Mouse (Mus musculus) limb, embryonic 11.5 days (tissue): ENCODE measurements around the gene Eya4. TPM values are rescaled to one million over a fixed set of nuclear protein-coding genes. Genes with fewer than 3 reads are reported as not detected.

ENCODE experiments used
- ATAC-seq: fragments of 200-750 bp; cut with Nextera tagmentation; 2 replicates; pipeline ENCODE4 v1.8.0; 2017; ENCODE audit warnings: low read depth; ENCODE audit not compliant: insufficient number of reproducible peaks, low FRiP score, low TSS enrichment
- DNase-seq: peaks from one replicate; pipeline ENCODE4 v3.0.0-alpha.2; 2015; ENCODE audit warnings: low spot score
- H3K27ac ChIP-seq: fragments of 300-500 bp; sonication (generic); replicated peaks from 2 replicates; pipeline ENCODE4 v1.5.1; 2014; ENCODE audit warnings: low read depth, mild to moderate bottlenecking, low read length
- H3K27me3 ChIP-seq: fragments of 300-500 bp; sonication (generic); 2 replicates; pipeline ENCODE4 v1.6.1; 2014; ENCODE audit warnings: mild to moderate bottlenecking, low read length, mixed read lengths; ENCODE audit not compliant: control insufficient read depth, insufficient read depth
- H3K36me3 ChIP-seq: fragments of 300-500 bp; sonication (generic); 2 replicates; pipeline ENCODE4 v1.6.1; 2014; ENCODE audit warnings: mild to moderate bottlenecking, low read length, moderate library complexity, mixed read lengths; ENCODE audit not compliant: control insufficient read depth, insufficient read depth
- H3K4me1 ChIP-seq: fragments of 300-500 bp; sonication (generic); 2 replicates; pipeline ENCODE4 v1.6.1; 2014; ENCODE audit warnings: low read length, mixed read lengths; ENCODE audit not compliant: control insufficient read depth, insufficient read depth
- H3K4me2 ChIP-seq: fragments of 300-500 bp; sonication (generic); 2 replicates; pipeline ENCODE4 v1.6.1; 2014; ENCODE audit warnings: low read depth, mild to moderate bottlenecking, moderate library complexity; ENCODE audit not compliant: severe bottlenecking
- H3K4me3 ChIP-seq: fragments of 300-500 bp; sonication (generic); 2 replicates; pipeline ENCODE4 v1.5.1; 2014; ENCODE audit warnings: low read depth, low read length
- H3K9ac ChIP-seq: fragments of 300-500 bp; sonication (generic); 2 replicates; pipeline ENCODE4 v1.6.1; 2014; ENCODE audit warnings: mild to moderate bottlenecking, low read length
- H3K9me3 ChIP-seq: fragments of 300-500 bp; sonication (generic); 2 replicates; pipeline ENCODE4 v1.6.1; 2016; ENCODE audit warnings: low read length; ENCODE audit not compliant: control insufficient read depth
- WGBS: fragments of 180-500 bp; shearing (Covaris S2); extraction: QIAGEN DNeasy Blood & Tissue Kit; methylation state at CpG from one replicate; pipeline ENCODE4 v1.1.7; 2014; 5-methylcytosine and 5-hydroxymethylcytosine counted together
- polyA plus RNA-seq: library from polyadenylated mRNA; unstranded; fragments of >200 nt; fragmentation: Nextera tagmentation; extraction: Ambion mirVana; gene quantifications from 2 replicates; pipeline ENCODE4 v1.2.1, GENCODE M21; 2014

Gene Eya4
- polyA plus RNA-seq, 1 experiment from 2014 or later, result 8.9 TPM

DNA sequence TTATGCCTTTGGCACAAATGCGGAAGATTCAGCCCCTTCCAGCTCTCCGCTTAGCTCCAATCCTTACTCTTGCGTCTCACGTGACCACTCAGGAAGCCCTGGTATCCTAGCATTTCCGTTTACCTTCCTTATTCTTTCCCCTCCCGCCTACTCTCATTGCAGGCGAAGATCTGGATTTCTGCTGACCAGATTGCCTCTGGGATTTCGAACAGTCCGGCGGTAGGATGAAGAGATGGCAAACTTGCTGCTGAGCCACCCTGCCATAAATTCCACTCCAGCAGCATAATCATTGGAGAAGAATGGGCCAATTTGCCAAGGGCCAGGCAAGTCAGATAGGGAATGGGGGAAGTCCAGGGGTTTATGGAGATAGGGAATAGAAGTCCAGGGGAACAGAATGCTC lies 160.8 kb downstream of the Eya4 start:
- Histone ChIP-seq H3K36me3 (no peaks in the 10 kb centered on the region), H3K4me2 (no peak overlapping the region), H3K9ac (no peak overlapping the region), H3K9me3 (no peaks in the 10 kb centered on the region), H3K27me3 (no peaks in the 10 kb centered on the region), H3K27ac (no peak overlapping the region), H3K4me1 (no peaks in the 10 kb centered on the region), H3K4me3 (no peak overlapping the region)
- ATAC-seq (no peak), DNase-seq (no peak)
- 74% methylated on average over 10 of the region's 10 CpGs for whole genome bisulfite sequencing

DNA sequence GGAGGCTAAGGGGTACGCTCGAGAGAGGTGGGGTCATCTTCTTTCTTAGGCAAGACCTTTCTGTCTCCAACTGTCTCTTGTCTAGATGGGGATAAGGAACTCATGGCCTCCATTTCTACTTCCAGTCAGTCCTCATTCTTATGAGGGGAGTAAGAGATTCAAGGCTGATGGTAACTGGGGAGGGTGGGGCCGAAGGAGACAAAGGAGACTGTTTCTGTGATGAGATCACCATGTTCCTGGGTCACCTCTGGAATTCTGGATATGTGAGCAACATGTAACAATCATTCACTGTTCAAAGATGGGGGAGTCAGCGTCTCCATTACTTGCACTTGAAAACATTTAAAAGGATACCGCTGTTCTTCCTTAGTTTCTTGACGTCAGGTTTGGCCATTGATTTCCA lies 165.2 kb downstream of the Eya4 start:
- ATAC-seq, result no peak
- 92% methylated on average over 6 of the region's 6 CpGs for WGBS

DNA sequence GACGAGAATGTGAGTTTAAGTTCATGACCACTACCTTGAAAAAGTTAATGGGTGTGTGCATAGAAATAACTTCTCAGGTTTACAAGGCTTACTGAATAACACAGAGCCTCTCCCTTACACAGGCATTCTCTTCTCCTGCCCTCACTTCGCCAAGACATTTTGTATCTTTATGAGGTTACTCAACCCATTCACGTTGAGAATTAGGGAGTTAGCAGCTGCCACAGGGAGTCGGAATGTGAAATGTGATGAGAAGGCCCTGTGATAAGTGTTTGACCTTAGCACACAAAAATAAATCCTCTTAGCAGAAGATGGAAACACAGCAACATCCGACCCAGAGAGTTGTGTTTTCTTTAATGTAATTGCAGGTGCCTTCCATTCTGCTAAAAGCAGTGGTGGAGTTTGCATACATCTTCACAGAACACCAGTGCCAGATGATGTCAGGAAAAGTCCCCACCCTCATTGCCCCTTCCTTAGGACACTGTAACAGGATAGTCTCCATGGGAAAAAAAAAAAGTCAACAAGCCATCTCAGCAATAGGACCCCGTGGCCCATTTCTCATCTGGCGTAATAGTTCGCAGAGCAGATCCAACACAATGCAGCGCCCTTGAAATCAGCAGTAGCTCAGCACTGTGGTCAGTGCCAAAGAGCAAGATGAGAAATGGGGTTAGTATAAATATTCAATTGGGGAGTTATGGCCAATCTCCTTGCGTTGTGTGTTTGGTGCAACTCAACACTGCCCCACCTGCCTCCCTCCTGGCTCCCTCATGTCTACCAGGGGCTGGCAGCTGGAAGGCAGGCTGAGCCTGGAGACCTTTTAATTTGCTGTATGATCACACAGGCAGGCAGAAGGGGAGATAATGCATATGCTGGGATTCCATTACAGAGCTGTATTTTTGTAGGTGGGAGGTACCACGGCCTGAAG lies 168.8 kb downstream of the Eya4 start:
- no peak overlapping the region for H3K4me2 ChIP-seq
- no peaks in the 10 kb centered on the region for H3K4me1 ChIP-seq
- ATAC-seq (no peak), DNase-seq (no peak)
- no peak overlapping the region for H3K9ac ChIP-seq
- no peaks in the 10 kb centered on the region for H3K27me3 ChIP-seq
- H3K36me3 ChIP-seq, result no peaks in the 10 kb centered on the region
- H3K4me3 ChIP-seq, result no peak overlapping the region
- no peaks in the 10 kb centered on the region for H3K9me3 ChIP-seq
- no peak overlapping the region for H3K27ac ChIP-seq
- 89% methylated on average over 11 of the region's 11 CpGs for WGBS

More for the DNA sequence above, 165.2 kb downstream of the Eya4 start:
- Histone ChIP-seq H3K27me3 (no peaks in the 10 kb centered on the region), H3K4me3 (no peak overlapping the region), H3K4me1 (no peaks in the 10 kb centered on the region), H3K4me2 (no peak overlapping the region), H3K9ac (no peak overlapping the region), H3K9me3 (no peaks in the 10 kb centered on the region), H3K27ac (no peak overlapping the region), H3K36me3 (no peaks in the 10 kb centered on the region)
- no peak for DNase-seq

DNA sequence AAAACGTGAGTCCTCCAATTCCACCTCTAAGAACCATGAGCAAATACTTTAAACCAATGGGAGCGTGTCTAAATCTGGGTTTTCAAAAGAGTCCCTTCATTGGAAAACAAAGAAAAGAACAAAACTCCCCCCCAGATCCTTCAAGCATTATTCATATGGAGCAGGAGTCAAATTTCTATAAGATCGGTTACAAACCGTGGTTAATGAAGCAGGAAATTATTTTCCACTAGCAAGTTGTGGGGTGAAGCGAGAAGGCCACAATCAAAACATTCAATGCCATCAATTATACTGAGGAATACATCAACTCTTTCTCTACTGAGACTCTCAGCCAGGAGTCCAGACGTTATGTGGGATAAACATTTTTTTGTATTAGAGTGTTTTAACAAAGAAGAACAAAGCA lies 171.3 kb downstream of the Eya4 start:
- Histone ChIP-seq H3K4me1 (peaks cover 5% of the 10 kb centered on the region; the same call in 1 of the 2 replicates), H3K9ac (no peak overlapping the region), H3K27me3 (no peaks in the 10 kb centered on the region), H3K4me2 (no peak overlapping the region), H3K27ac (no peak overlapping the region), H3K4me3 (no peak overlapping the region), H3K9me3 (no peaks in the 10 kb centered on the region), H3K36me3 (no peaks in the 10 kb centered on the region)
- WGBS, result 63% methylated on average over 6 of the region's 6 CpGs
- ATAC-seq, result no peak
- no peak for DNase-seq

DNA sequence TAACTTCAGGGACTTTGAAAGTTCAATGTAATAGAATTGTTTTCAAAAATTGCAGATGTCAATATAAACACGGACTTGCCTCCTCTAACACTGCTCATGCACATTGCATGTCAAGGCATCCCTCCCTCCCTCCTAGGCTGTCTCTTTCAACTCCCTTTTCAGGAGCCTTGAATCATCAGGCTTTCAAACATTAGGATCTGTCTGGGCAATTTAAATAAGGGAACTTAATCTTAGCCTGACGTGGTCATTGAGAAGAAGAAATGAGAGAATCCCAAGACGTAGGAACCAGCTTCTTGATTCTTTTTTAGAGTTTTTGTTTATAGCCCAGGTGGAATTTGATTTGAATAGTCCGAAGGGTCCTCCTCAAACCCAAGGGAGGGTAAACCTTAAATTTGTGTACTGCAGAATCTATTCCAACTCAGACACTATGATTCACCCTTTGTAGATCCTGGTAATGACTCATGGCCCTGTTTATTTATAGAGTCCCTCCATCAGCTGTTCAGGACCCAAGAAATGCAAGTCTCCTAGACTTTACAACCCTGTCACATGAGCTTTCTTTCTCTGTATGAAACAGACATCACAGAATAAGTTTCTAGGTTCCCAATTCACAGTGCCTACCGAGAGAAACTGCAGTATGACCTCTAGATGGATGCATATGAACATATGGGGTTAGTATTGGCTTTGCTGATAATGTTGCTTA lies 173.1 kb downstream of the Eya4 start:
- no peak overlapping the region for H3K4me2 ChIP-seq
- WGBS, result 80% methylated on average over 5 of the region's 5 CpGs

DNA sequence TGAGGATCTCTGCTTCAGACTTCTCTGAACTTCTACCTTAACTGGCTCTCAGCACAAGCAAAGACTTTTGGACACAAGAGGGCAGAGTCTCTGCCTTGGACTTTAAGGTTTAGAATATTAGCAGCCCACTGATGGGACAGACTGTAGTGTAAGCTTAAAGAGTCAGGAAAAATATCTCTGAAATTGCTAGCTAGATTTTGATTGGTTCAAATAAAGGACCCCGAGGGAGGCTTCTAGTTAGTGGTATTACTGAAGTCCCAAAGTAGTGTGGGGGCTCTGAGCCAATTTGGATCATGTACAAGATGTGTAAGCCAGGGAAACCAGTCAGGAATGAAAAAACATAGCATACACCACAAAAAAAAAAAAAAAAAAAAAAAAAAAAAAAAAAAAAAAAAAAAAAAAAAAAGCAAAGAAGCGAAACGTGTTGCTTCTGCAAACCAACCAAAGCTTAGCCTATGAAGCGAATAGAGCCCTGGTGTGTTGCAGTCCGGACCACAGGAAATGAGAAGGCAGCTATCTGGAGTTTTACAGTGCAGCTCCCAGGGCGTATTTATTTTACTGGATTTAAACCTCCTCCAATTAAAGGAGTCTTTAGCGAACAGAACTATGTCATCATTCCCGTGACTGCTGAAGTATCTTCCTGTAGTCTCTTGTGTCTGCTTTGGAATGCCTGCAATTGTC lies 173.8 kb downstream of the Eya4 start:
- Histone ChIP-seq H3K4me2 (no peak overlapping the region), H3K27ac (no peak overlapping the region), H3K9me3 (no peaks in the 10 kb centered on the region), H3K4me3 (no peak overlapping the region), H3K36me3 (no peaks in the 10 kb centered on the region), H3K4me1 (peaks cover 5% of the 10 kb centered on the region; the same call in 1 of the 2 replicates), H3K9ac (no peak overlapping the region), H3K27me3 (no peaks in the 10 kb centered on the region)
- ATAC-seq (no peak), DNase-seq (no peak)
- 62% methylated on average over 8 of the region's 8 CpGs for WGBS

More for the DNA sequence above, 173.1 kb downstream of the Eya4 start:
- Histone ChIP-seq H3K9ac (no peak overlapping the region), H3K4me1 (peaks cover 5% of the 10 kb centered on the region; the same call in 1 of the 2 replicates), H3K27me3 (no peaks in the 10 kb centered on the region), H3K36me3 (no peaks in the 10 kb centered on the region), H3K27ac (no peak overlapping the region), H3K9me3 (no peaks in the 10 kb centered on the region), H3K4me3 (no peak overlapping the region)
- DNase-seq (no peak), ATAC-seq (no peak)

DNA sequence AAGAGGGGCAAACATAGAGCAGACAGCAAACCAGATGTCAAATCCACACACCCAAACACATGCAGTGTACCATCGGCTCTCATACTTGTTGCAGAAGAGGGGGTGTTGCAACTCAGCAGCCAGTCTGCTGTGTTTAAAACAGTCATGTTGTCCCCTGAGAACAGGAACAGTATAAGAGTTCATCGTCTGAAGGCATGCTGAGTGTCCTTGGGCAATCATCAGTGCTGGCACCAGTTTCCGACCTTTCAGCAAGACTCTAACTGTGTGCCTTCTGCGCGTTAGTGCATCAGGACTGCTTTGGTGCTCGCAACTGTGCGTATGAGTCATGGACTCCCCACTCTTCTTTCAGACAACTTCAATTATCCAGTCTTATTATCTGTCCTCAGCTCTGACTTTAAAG lies 179.0 kb downstream of the Eya4 start:
- Histone ChIP-seq H3K27ac (no peak overlapping the region), H3K4me1 (peaks cover 2% of the 10 kb centered on the region; the same call in 1 of the 2 replicates), H3K4me3 (no peak overlapping the region), H3K36me3 (no peaks in the 10 kb centered on the region), H3K4me2 (no peak overlapping the region), H3K27me3 (no peaks in the 10 kb centered on the region), H3K9me3 (no peaks in the 10 kb centered on the region), H3K9ac (no peak overlapping the region)
- 84% methylated on average over 7 of the region's 7 CpGs for WGBS
- ATAC-seq (no peak), DNase-seq (no peak)

DNA sequence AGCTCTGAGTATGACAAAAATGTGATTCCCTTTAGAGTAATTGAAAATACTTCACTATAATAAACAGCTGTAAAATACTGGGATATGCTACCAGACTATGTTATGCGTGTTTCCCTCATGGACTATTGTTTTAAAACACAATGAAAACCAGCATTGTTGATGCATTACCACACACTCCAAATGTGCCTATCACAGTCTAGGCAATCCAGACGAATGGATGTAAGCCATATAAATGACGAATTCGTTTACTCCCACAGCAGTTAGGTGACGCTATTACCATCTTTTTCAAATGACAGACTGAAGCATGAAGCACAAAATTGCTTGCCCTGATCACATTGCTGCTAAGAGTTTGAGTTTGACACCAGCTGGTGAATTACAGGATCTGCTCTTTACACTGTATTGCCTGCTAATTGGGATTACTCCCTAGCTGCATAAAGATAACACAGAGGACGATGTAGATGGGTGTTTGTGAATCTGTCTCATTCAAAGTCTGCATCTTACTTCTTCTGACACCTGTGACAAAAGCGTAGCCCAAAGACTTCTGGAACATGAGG lies 185.4 kb downstream of the Eya4 start:
- 58% methylated on average over 7 of the region's 7 CpGs for WGBS
- no peak for DNase-seq
- Histone ChIP-seq H3K4me2 (no peak overlapping the region), H3K36me3 (no peaks in the 10 kb centered on the region), H3K4me3 (no peak overlapping the region), H3K9ac (no peak overlapping the region), H3K9me3 (no peaks in the 10 kb centered on the region), H3K27ac (no peak overlapping the region), H3K27me3 (no peaks in the 10 kb centered on the region), H3K4me1 (peaks cover 8% of the 10 kb centered on the region; the same call in 1 of the 2 replicates)
- no peak for ATAC-seq
